Mouse (Mus musculus) urinary bladder, postnatal 36 days (tissue): ENCODE data around the gene Timp3.

Experiments used
- DNase-seq, 2 experiments: peaks; one replicate each; pipeline ENCODE4 v3.0.0; 2022; ENCODE audit warnings: low spot score in 2 of 2, mixed read lengths in 1 of 2

Gene Timp3

GRCm38 (mm10) chr10:86297307-86297706 is 2.9 kb upstream of the Timp3 start:
- no peak for DNase-seq

DNA sequence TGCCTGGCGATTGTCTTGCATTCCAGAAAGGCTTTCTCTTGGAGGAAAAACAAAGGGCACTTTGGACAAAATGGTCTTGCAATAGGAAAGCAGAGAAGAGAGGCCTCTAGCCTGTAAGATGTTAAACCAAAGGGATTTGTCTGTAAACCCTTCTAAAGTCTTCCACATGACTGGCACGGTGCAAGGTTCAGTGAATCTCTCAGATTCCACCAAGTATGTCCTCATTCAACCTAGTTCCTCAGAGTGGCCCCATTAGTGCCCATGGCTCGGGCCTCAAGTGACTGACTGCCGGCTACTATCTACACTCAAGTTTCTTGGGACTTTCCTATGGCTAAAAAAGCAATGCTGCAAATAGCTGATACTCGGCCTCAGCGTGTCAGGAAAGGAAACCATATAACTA is 1.8 kb upstream of the Timp3 start:
- no peak for DNase-seq

GRCm38 (mm10) chr10:86299795-86300194 is 377 bp upstream of the Timp3 start:
- DNase-seq = no peak

DNA sequence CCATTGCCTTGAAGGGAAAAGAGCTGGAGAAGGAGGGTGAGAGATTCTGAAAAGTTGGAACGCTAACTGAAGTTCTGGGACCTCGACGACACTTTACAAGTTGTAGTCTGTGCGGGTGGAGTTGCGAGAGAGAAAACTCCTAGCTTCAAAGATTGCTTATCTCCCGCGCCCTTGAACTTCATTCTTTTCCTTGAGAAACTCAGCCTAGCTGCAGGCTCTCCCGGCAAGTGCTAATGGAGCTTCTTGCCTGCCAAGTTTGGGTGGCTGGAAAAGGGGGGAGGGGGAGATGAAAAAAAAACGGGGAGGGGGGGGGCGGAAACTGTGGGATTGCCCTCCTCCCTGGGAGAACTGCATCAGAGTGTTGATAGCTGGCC is 932 bp downstream of the Timp3 start:
- DNase-seq = no peak

DNA sequence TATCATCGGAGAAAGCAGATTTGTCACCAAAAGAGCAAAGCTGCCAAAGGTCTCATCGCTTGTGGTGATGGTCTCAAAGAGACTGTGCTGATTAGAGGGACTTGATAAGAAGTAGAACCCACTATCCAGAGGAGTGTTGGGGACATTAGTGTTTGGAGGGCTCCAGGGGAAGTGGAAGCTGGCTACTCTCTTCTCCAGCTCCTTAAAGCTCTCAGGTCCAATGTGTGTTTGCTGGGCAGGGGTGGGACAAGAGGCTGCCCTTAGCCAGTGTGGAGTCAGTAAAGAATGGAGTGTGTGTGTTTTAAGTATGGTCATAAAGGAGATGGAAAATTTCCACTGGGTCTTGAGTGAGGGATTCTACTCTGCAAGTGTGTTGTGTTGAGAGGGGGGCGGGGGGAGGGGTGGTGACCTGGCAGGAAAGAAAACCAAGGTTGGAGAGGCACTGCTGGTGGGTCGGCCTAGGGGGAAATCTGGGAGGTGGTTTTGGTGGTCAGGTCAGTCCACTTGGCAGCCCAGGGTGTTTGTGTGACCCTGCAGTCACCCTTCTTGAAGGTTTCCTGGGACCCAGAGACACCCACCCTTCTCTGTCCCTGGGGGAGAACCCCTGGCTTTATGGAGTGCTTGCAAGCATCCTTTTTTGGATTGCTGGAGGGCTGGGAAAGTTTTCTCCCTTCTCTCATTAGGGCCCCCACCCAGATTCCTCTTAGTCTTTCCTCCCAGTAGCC is 1.6 kb downstream of the Timp3 start:
- DNase-seq = peak in 1 of 2 experiments; percentile 9

DNA sequence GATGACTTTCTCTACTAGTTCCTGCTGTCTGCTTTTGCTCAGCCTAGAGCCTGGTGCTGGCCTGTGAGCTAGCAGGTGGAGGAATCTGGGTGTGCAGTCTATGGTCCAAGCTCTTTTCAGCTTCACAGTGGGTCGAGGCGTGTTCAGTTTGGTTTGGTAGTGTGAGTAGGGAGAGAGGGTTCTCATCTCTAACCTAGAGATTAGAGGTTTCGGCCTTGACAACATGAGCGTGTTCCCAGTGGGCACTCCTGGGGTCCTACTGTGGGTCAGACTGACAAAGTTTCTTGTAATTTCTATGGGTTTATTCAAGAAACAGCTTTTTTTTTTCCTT is 2.1 kb downstream of the Timp3 start:
- peak in 1 of 2 experiments; percentile 17 for DNase-seq

GRCm38 (mm10) chr10:86302761-86303494 is 2.8 kb downstream of the Timp3 start:
- DNase-seq = peak; percentile 68 to 78

GRCm38 (mm10) chr10:86303495-86303876 is 3.3 kb downstream of the Timp3 start:
- DNase-seq = no peak

DNA sequence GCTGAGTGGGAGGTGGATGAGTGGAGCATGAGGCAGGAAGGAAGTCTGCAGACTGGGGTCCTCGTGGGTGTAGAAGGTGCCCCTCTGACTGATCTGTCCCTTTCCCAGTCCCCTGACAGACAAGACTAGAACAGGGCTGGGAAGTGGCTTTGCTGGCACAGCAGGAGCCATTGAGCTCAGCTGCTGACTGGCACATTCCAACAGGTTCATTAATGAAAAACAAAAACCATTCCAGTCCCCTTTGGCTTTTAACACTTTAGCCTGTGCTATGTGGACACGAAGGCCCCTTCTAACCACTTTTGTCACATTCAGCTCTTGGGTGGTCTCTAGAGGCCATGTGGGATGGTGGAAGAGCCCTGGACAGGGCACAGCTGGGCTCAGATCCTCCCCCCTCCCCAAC is 4.4 kb downstream of the Timp3 start:
- no peak for DNase-seq

- DNase-seq = peak in 1 of 2 experiments; percentile 42
Measured at GRCm38 (mm10) chr10:86307235-86307634, 7.1 kb downstream of the Timp3 start.

DNA sequence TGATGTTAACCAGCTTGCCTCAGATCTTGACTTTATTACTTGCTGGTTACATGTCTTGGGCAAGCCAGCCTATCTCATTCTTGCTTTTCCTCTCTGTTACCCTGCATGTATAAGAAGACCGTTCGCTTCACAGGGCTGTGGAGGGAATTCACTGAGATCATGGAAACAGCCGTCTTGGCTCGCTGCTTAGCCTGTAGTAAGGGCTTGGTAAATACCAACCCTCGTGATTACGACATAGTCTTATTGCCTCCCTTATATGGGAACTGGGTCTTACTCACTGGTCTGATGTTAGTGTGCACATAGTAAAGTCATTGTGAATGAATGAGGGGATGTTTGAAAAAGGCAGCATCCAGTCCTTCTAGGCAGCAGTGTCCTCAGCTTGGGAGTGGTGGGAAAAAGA is 10.4 kb downstream of the Timp3 start:
- peak; percentile 30 to 63 for DNase-seq

DNA sequence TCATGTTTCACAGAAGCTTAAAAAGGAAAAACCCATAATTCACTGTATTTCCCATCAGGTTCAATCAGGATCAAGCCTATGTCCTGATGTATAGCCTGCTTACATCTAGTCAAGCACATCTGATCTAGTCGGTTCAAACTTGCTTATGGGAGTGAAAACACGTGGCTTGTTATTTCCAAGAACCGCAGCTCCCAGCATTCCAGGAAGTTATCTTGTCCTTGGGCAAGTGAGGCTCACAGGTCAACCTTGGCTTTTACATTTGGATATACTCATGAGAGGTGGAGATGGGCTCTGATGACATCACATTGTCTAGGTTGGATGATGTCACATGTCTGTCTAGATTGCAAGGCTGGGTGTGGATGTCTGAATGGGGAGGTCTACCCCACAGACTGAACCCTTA is 12.8 kb downstream of the Timp3 start:
- DNase-seq = no peak

DNA sequence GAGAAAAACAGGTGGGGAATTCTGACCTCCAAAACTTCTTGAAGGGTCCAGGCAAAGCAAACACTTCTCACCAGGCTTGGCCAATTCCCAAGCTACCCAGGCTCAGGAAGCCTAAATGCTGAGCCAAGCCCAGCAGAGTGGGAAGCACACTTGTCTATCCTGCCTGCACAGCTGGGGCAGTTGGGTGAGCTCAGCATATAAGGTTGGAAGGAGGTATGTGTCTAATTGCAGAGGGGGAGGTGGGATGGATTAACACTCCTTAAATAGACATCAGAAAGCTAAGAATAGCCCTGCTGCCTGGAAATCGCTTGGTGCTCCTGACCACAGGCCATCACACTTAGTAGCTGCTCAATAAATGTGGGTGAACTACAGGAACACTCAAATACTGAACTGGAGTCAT is 13.3 kb downstream of the Timp3 start:
- DNase-seq = no peak

DNA sequence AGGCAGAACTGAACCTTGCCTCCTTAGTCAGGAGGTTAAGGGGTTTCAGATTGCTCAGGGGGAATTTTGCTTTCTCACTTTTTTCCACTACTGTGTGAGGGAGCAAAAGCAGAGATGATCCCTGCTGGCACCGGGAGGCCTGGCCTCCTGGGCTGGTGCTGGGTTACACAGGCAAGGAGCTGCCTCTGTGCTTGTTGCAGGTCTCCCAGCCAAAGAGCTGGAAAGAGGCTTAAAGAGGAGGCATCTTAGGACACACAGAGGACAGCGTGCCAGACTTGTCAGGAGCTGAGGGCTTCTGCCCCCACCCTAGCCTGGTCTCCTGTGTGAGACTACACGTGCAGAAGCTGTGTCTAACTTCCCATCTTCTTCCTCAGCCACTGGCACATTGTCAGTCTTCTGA is 15.3 kb downstream of the Timp3 start:
- DNase-seq = no peak

DNA sequence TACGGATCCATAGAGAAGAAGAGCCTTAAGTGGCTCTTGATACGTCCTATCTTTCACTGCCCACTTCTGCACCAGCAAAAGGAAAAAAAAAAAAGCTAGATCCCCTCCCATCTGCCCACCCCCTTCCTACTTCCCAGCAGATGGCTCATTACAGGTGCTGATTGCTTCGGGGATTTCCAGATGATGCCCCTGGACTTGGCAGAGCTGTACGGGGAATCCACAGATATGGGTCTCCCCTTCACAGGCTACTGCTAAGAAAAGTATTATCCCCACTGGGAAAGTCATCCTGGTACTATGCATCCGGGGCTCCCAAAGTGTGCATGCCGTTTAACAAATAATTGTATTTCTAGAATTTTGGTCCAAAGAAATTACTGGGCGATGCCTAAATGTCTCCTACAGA is 17.5 kb downstream of the Timp3 start:
- DNase-seq = no peak

DNA sequence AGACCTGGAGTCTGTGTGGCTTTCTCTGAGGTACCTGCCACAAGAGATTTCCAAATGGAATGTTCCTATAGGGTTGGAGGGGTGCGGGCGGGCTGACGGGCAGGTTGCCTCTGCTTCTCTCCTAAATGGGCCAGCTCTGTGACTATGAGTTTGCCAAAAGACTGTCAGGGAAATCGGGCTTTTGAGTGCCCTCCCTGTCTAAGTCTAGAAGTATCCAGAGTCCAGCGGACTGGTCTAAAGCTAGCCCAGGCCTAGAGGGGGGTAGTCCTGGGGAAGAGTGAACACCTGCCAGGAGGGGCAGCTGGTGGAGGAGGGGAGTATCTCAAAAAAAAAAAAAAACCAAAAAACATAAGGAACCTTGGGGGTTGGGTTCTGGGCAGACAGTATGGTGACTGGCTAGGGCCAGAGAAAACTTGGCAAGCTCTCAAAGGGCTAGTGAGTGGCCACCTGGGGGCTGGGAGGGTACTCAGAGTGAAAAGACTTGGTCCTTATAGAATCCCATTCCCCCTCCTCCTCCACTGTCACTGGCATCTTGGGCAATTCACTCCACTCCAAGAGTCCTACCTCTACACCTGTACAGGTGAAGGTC is 18.5 kb downstream of the Timp3 start:
- DNase-seq = no peak

GRCm38 (mm10) chr10:86319526-86319925 is 19.4 kb downstream of the Timp3 start:
- DNase-seq = no peak

DNA sequence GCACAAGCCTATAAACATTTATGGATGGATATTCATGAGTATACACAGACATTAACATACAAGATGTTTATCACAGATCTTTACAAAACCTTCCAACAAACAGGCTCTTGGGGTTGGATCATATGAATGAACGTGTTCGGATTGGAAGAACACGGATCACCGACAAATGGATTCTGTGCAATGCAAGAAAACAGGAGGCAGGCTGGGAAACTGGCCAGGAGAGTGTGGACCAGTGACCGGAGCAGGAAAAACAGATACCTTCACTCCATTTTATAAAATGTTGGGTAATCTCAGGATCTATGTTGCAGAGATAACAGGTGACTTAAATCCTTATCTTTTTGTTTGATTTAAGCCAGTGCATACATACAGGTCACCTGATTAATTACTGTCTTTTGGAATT is 20.0 kb downstream of the Timp3 start:
- no peak for DNase-seq

DNA sequence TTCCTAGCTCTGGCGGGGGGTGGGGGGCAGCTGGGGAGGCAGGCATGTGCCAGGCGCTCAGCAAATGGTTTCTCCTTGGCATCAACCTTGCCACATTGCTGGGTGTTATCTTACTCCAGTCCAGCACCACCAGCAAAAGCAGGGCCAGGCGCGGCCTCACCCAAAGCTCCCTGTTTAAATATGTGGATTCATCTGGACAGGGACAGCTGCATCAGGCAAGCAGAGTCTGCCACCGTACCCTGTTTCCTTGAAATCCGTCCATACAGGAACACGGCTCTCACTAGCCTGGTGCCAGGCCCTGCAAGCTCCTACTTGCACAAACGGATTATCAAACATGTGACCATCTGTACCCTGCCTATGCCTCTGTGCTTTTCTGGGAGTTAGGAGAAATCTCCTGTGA is 21.0 kb downstream of the Timp3 start:
- DNase-seq = peak in 1 of 2 experiments; percentile 23

GRCm38 (mm10) chr10:86322006-86322405 is 21.8 kb downstream of the Timp3 start:
- DNase-seq = no peak

DNA sequence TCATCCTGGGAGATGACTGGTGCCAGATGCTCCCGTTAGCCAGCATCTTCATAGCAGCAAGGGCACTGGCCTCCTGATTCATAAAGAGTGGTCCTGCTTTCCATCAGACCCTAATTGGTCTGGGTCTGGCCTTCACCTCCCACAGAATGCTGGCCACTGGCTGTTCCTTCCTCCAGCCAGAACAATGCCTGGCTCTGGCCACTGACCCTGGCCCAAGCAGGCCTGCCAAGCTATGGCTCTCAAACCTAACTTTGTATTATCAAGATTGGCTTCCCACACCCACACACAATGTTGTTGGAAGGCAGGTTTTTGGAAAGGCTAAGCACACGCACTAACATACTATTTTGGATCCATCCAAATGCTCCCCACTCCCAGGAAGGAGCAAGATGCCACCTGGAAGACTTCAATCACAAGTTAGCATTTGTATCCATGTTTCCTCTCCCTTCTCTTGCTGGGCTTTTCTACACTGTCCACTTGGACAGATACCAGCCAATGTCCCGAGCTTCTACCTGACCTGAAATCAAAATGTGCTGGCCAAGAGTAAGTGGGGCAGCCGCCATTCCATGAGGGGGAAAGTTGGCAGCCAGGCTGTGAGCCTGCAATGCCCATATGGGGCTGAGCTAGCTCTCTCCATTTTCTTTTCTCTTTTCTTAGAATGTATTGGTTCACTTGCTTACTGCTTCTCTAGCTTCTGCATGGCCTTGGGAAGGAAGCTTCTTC is 23.3 kb downstream of the Timp3 start:
- no peak for DNase-seq

- DNase-seq = no peak
Measured at GRCm38 (mm10) chr10:86325272-86325671, 25.1 kb downstream of the Timp3 start.

GRCm38 (mm10) chr10:86328143-86328542 is 28.0 kb downstream of the Timp3 start:
- no peak for DNase-seq
